Mouse (Mus musculus): ENCODE measurements around the gene Pmpca. TPM values are rescaled to one million over a fixed set of nuclear protein-coding genes. Genes with fewer than 3 reads are reported as not detected.

Gene Pmpca
- polyA plus RNA-seq, 1 experiment from 2014 or later = 126 TPM

GRCm38 (mm10) chr2:26409362-26409761, 20.2 kb downstream of the Pmpca start:
- H3K27me3 ChIP-seq = no peaks in the 10 kb centered on the region
- ATAC-seq (ENCODE audit: low FRiP score, low read depth) = peak; percentile 25; the same call in 1 of the 2 replicates
- H3K36me3 ChIP-seq = peaks cover 54% of the 10 kb centered on the region
- peak overlapping the region; percentile 90 for H3K9ac ChIP-seq (replicated peaks)
- H3K4me2 ChIP-seq (replicated peaks) = peak overlapping the region; percentile 95; the same call in 1 of the 2 replicates
- peaks cover 33% of the 10 kb centered on the region for H3K4me1 ChIP-seq
- WGBS = 63% methylated on average over 3 of the region's 3 CpGs
- peak overlapping the region; percentile 91 for H3K4me3 ChIP-seq
- no peak overlapping the region for H3K27ac ChIP-seq (replicated peaks)
- H3K9me3 ChIP-seq = no peaks in the 10 kb centered on the region

- ATAC-seq (ENCODE audit: low FRiP score, low read depth) = no peak
Measured at GRCm38 (mm10) chr2:26410091-26410490, 21.0 kb downstream of the Pmpca start.

GRCm38 (mm10) chr2:26410931-26411411, 21.8 kb downstream of the Pmpca start:
- Histone ChIP-seq H3K4me3 (no peak overlapping the region), H3K9ac (replicated peaks) (no peak overlapping the region), H3K9me3 (no peaks in the 10 kb centered on the region), H3K27me3 (no peaks in the 10 kb centered on the region), H3K27ac (replicated peaks) (no peak overlapping the region), H3K36me3 (peaks cover 60% of the 10 kb centered on the region), H3K4me1 (peaks cover 26% of the 10 kb centered on the region), H3K4me2 (replicated peaks) (no peak overlapping the region)
- ATAC-seq (ENCODE audit: low FRiP score, low read depth) = no peak
- WGBS = 72% methylated on average over 5 of the region's 5 CpGs

More at GRCm38 (mm10) chr2:26410091-26410490, 21.0 kb downstream of the Pmpca start:
- no peaks in the 10 kb centered on the region for H3K27me3 ChIP-seq
- H3K36me3 ChIP-seq = peaks cover 58% of the 10 kb centered on the region
- no peaks in the 10 kb centered on the region for H3K9me3 ChIP-seq
- 66% methylated on average over 5 of the region's 5 CpGs for WGBS
- H3K9ac ChIP-seq (replicated peaks) = no peak overlapping the region
- no peak overlapping the region for H3K27ac ChIP-seq (replicated peaks)
- no peak overlapping the region for H3K4me2 ChIP-seq (replicated peaks)
- no peak overlapping the region for H3K4me3 ChIP-seq
- peaks cover 33% of the 10 kb centered on the region for H3K4me1 ChIP-seq

- H3K4me1 ChIP-seq = no peaks in the 10 kb centered on the region
- no peak overlapping the region for H3K4me3 ChIP-seq
- H3K27ac ChIP-seq (replicated peaks) = no peak overlapping the region
- H3K27me3 ChIP-seq = no peaks in the 10 kb centered on the region
- no peak for ATAC-seq (ENCODE audit: low FRiP score, low read depth)
- H3K4me2 ChIP-seq (replicated peaks) = no peak overlapping the region
- peaks cover 94% of the 10 kb centered on the region for H3K36me3 ChIP-seq
- H3K9me3 ChIP-seq = no peaks in the 10 kb centered on the region
- no peak overlapping the region for H3K9ac ChIP-seq (replicated peaks)
Measured at GRCm38 (mm10) chr2:26417066-26417465, 27.9 kb downstream of the Pmpca start.

- WGBS = 90% methylated on average over 1 of the region's 1 CpGs
- no peak overlapping the region for H3K4me2 ChIP-seq (replicated peaks)
- no peaks in the 10 kb centered on the region for H3K27me3 ChIP-seq
- H3K4me3 ChIP-seq = no peak overlapping the region
- no peak overlapping the region for H3K27ac ChIP-seq (replicated peaks)
- H3K9me3 ChIP-seq = no peaks in the 10 kb centered on the region
- ATAC-seq (ENCODE audit: low FRiP score, low read depth) = no peak
- H3K9ac ChIP-seq (replicated peaks) = no peak overlapping the region
- no peaks in the 10 kb centered on the region for H3K4me1 ChIP-seq
- peaks cover 94% of the 10 kb centered on the region for H3K36me3 ChIP-seq
Measured at GRCm38 (mm10) chr2:26418120-26418519, 29.0 kb downstream of the Pmpca start.

GRCm38 (mm10) chr2:26421969-26422368, 32.8 kb downstream of the Pmpca start:
- WGBS = 91% methylated on average over 2 of the region's 2 CpGs
- Histone ChIP-seq H3K4me3 (no peak overlapping the region), H3K27ac (replicated peaks) (no peak overlapping the region), H3K4me1 (no peaks in the 10 kb centered on the region), H3K36me3 (peaks cover 94% of the 10 kb centered on the region), H3K9ac (replicated peaks) (no peak overlapping the region), H3K9me3 (no peaks in the 10 kb centered on the region), H3K27me3 (no peaks in the 10 kb centered on the region), H3K4me2 (replicated peaks) (no peak overlapping the region)
- ATAC-seq (ENCODE audit: low FRiP score, low read depth) = no peak

GRCm38 (mm10) chr2:26423086-26423485, 33.9 kb downstream of the Pmpca start:
- no peaks in the 10 kb centered on the region for H3K9me3 ChIP-seq
- no peak overlapping the region for H3K4me3 ChIP-seq
- H3K4me2 ChIP-seq (replicated peaks) = no peak overlapping the region
- H3K9ac ChIP-seq (replicated peaks) = no peak overlapping the region
- WGBS = 90% methylated on average over 1 of the region's 1 CpGs
- H3K27me3 ChIP-seq = no peaks in the 10 kb centered on the region
- no peak for ATAC-seq (ENCODE audit: low FRiP score, low read depth)
- H3K27ac ChIP-seq (replicated peaks) = no peak overlapping the region
- H3K36me3 ChIP-seq = peaks cover 96% of the 10 kb centered on the region
- H3K4me1 ChIP-seq = no peaks in the 10 kb centered on the region

- 96% methylated on average over 2 of the region's 2 CpGs for WGBS
- no peak for ATAC-seq (ENCODE audit: low FRiP score, low read depth)
- no peaks in the 10 kb centered on the region for H3K4me1 ChIP-seq
- no peaks in the 10 kb centered on the region for H3K27me3 ChIP-seq
- H3K36me3 ChIP-seq = peaks cover 98% of the 10 kb centered on the region
- H3K9me3 ChIP-seq = no peaks in the 10 kb centered on the region
- H3K4me3 ChIP-seq = no peak overlapping the region
- no peak overlapping the region for H3K9ac ChIP-seq (replicated peaks)
- H3K4me2 ChIP-seq (replicated peaks) = no peak overlapping the region
- H3K27ac ChIP-seq (replicated peaks) = no peak overlapping the region
Measured at GRCm38 (mm10) chr2:26424541-26424940, 35.4 kb downstream of the Pmpca start.

GRCm38 (mm10) chr2:26429851-26430250, 40.7 kb downstream of the Pmpca start:
- Histone ChIP-seq H3K27ac (replicated peaks) (no peak overlapping the region), H3K27me3 (no peaks in the 10 kb centered on the region), H3K36me3 (peaks cover 94% of the 10 kb centered on the region), H3K9me3 (no peaks in the 10 kb centered on the region), H3K4me1 (no peaks in the 10 kb centered on the region), H3K9ac (replicated peaks) (no peak overlapping the region), H3K4me2 (replicated peaks) (no peak overlapping the region), H3K4me3 (no peak overlapping the region)
- ATAC-seq (ENCODE audit: low FRiP score, low read depth) = no peak
- WGBS = 95% methylated on average over 5 of the region's 5 CpGs

GRCm38 (mm10) chr2:26434791-26435572, 45.8 kb downstream of the Pmpca start:
- H3K36me3 ChIP-seq = peaks cover 81% of the 10 kb centered on the region
- H3K9me3 ChIP-seq = no peaks in the 10 kb centered on the region
- H3K4me1 ChIP-seq = 0 out of 2 replicates have a peak, but pooled peaks cover 6% of the 10 kb centered on the region
- H3K4me2 ChIP-seq (replicated peaks) = no peak overlapping the region
- H3K27ac ChIP-seq (replicated peaks) = no peak overlapping the region
- no peaks in the 10 kb centered on the region for H3K27me3 ChIP-seq
- no peak for ATAC-seq (ENCODE audit: low FRiP score, low read depth)
- 96% methylated on average over 7 of the region's 7 CpGs for WGBS
- no peak overlapping the region for H3K4me3 ChIP-seq
- H3K9ac ChIP-seq (replicated peaks) = no peak overlapping the region

- H3K27me3 ChIP-seq = no peaks in the 10 kb centered on the region
- no peaks in the 10 kb centered on the region for H3K9me3 ChIP-seq
- peaks cover 78% of the 10 kb centered on the region for H3K36me3 ChIP-seq
- H3K27ac ChIP-seq (replicated peaks) = no peak overlapping the region
- H3K4me3 ChIP-seq = no peak overlapping the region
- H3K4me2 ChIP-seq (replicated peaks) = no peak overlapping the region
- H3K4me1 ChIP-seq = 0 out of 2 replicates have a peak, but pooled peaks cover 6% of the 10 kb centered on the region
- H3K9ac ChIP-seq (replicated peaks) = no peak overlapping the region
- no peak for ATAC-seq (ENCODE audit: low FRiP score, low read depth)
- WGBS = 85% methylated on average over 4 of the region's 4 CpGs
Measured at GRCm38 (mm10) chr2:26437221-26437620, 48.1 kb downstream of the Pmpca start.

GRCm38 (mm10) chr2:26438373-26438772, 49.2 kb downstream of the Pmpca start:
- no peak for ATAC-seq (ENCODE audit: low FRiP score, low read depth)
- 89% methylated on average over 7 of the region's 7 CpGs for WGBS

More at GRCm38 (mm10) chr2:26438373-26438772, 49.2 kb downstream of the Pmpca start:
- Histone ChIP-seq H3K36me3 (peaks cover 69% of the 10 kb centered on the region), H3K9me3 (no peaks in the 10 kb centered on the region), H3K4me1 (peaks cover 12% of the 10 kb centered on the region), H3K27me3 (no peaks in the 10 kb centered on the region), H3K4me2 (replicated peaks) (no peak overlapping the region), H3K4me3 (no peak overlapping the region), H3K9ac (replicated peaks) (no peak overlapping the region), H3K27ac (replicated peaks) (no peak overlapping the region)
